Mouse (Mus musculus) embryo, embryonic 10.5 days (tissue): ENCODE measurements around the gene Spata31d1a.
A peak's percentile ranks its signal among the peaks of the same experiment; 100 is the strongest.
"Not testable (repeated sequence)": the region's sequence is repeated elsewhere in the genome, so short reads cannot be mapped to it uniquely, and the experiment has no call there.

ENCODE experiments used
- DNase-seq: peaks from one replicate; pipeline ENCODE4 v3.0.0-alpha.2; 2015; ENCODE audit warnings: low spot score

Gene Spata31d1a

GRCm38 (mm10) chr13:59700137-59700536 is 10.0 kb downstream of the Spata31d1a start:
- DNase-seq: not testable (repeated sequence)

GRCm38 (mm10) chr13:59699131-59699530 is 11.0 kb downstream of the Spata31d1a start:
- DNase-seq: no peak

GRCm38 (mm10) chr13:59695781-59696180 is 14.3 kb downstream of the Spata31d1a start:
- DNase-seq: no peak

- DNase-seq: no peak
Measured at GRCm38 (mm10) chr13:59694008-59694407, 16.1 kb downstream of the Spata31d1a start, which contains the start of gene 4921517D22Rik. Gene 4921517D22Rik, minus strand, starts transcription at chr13:59694108.

GRCm38 (mm10) chr13:59691478-59691877 is 18.7 kb downstream of the Spata31d1a start:
- DNase-seq: peak; percentile 87

GRCm38 (mm10) chr13:59690576-59690975 is 19.6 kb downstream of the Spata31d1a start:
- no peak for DNase-seq

GRCm38 (mm10) chr13:59689843-59690242 is 20.3 kb downstream of the Spata31d1a start:
- no peak for DNase-seq

- DNase-seq: no peak
Measured at GRCm38 (mm10) chr13:59689313-59689712, 20.8 kb downstream of the Spata31d1a start.

GRCm38 (mm10) chr13:59688338-59688770 is 21.8 kb downstream of the Spata31d1a start:
- DNase-seq: no peak

- DNase-seq: no peak
Measured at GRCm38 (mm10) chr13:59685236-59685635, 24.9 kb downstream of the Spata31d1a start.

GRCm38 (mm10) chr13:59682629-59683028 is 27.5 kb downstream of the Spata31d1a start:
- DNase-seq: peak; percentile 64

GRCm38 (mm10) chr13:59679908-59680307 is 30.2 kb downstream of the Spata31d1a start:
- DNase-seq: no peak

GRCm38 (mm10) chr13:59679306-59679705 is 30.8 kb downstream of the Spata31d1a start:
- no peak for DNase-seq

GRCm38 (mm10) chr13:59676316-59677229 is 33.6 kb downstream of the Spata31d1a start:
- DNase-seq: no peak

GRCm38 (mm10) chr13:59675151-59676011 is 34.7 kb downstream of the Spata31d1a start, which contains the start of gene Golm1:
Gene Golm1, minus strand, starts transcription at chr13:59675811.
- peak; percentile 87 for DNase-seq

GRCm38 (mm10) chr13:59674761-59675150 is 35.4 kb downstream of the Spata31d1a start:
- peak; percentile 76 for DNase-seq

- peak; percentile 83 for DNase-seq
Measured at GRCm38 (mm10) chr13:59674215-59674614, 35.9 kb downstream of the Spata31d1a start.

GRCm38 (mm10) chr13:59673597-59673996 is 36.5 kb downstream of the Spata31d1a start:
- peak; percentile 47 for DNase-seq

GRCm38 (mm10) chr13:59672248-59672647 is 37.9 kb downstream of the Spata31d1a start:
- no peak for DNase-seq

GRCm38 (mm10) chr13:59671521-59671920 is 38.6 kb downstream of the Spata31d1a start:
- DNase-seq: peak; percentile 42

- no peak for DNase-seq
Measured at GRCm38 (mm10) chr13:59669946-59670345, 40.2 kb downstream of the Spata31d1a start.

GRCm38 (mm10) chr13:59668501-59669093 is 41.5 kb downstream of the Spata31d1a start:
- no peak for DNase-seq
